8 mouse cellular contexts compared by ENCODE assay signal in genomic region chr14:103650413-103651101, GRCm38 (mm10). TPM values are rescaled to one million over a fixed set of nuclear protein-coding genes. Genes with fewer than 3 reads are reported as not detected.
DNase-seq lines count a peak whose midpoint lies in the region; ATAC-seq and TF ChIP-seq lines count a peak whose summit lies in the region.

No protein-coding gene starts in this region.

- DNase-seq in CD4-positive helper T cell, adult 2 months (ENCODE audit: low read depth, low spot score), result peak; percentile 86
- DNase-seq in adrenal gland, postnatal 36 days, result peak; percentile 30 to 71
- DNase-seq in embryonic facial prominence, embryonic 14.5 days (ENCODE audit: low spot score), result peak; percentile 78
- peak; percentile 27 for DNase-seq in heart, postnatal 4 days
- DNase-seq in layer of hippocampus, adult 8-10 months (ENCODE audit: low spot score in 2 of 2), result peak; percentile 51 to 59
- peak; percentile 76 for DNase-seq in testis, postnatal 14 days (ENCODE audit: low spot score)

- peak overlapping the region; percentile 67 for H3K27ac ChIP-seq in embryonic facial prominence, embryonic 14.5 days (replicated peaks; ENCODE audit: low read depth, low read length)
- peak overlapping the region; percentile 74 for H3K27ac ChIP-seq in lung, embryonic 15.5 days
- peak overlapping the region; percentile 84 for H3K27ac ChIP-seq in olfactory bulb, adult 2 months (ENCODE audit: insufficient read depth, low read depth, low read length)

- no peaks in the 10 kb centered on the region for H3K9me3 ChIP-seq in embryonic facial prominence, embryonic 14.5 days (ENCODE audit: control insufficient read depth, low read length)
- H3K9me3 ChIP-seq in lung, embryonic 15.5 days, result no peaks in the 10 kb centered on the region

- no peak for TF ChIP-seq POLR2A in olfactory bulb, adult 2 months (IDR thresholded peaks at IDR 0.05; ENCODE audit: insufficient read depth, low read depth, low read length)

- peaks cover 9% of the 10 kb centered on the region; the same call in 1 of the 2 replicates for H3K4me1 ChIP-seq in embryonic facial prominence, embryonic 14.5 days (ENCODE audit: control insufficient read depth, insufficient read depth, low read length)
- H3K4me1 ChIP-seq in lung, embryonic 15.5 days, result peaks cover 17% of the 10 kb centered on the region
- 0 out of 2 replicates have a peak, but pooled peaks cover 3% of the 10 kb centered on the region for H3K4me1 ChIP-seq in olfactory bulb, adult 2 months (ENCODE audit: control insufficient read depth, insufficient read depth, low read length)

- H3K27me3 ChIP-seq in embryonic facial prominence, embryonic 14.5 days (replicated peaks; ENCODE audit: control insufficient read depth, insufficient read depth, low read length), result peaks cover 36% of the 10 kb centered on the region
- H3K27me3 ChIP-seq in lung, embryonic 15.5 days, result peaks cover 51% of the 10 kb centered on the region

- peak; percentile 81 for ATAC-seq in embryonic facial prominence, embryonic 14.5 days (ENCODE audit: low read depth)
- peak; percentile 51 for ATAC-seq in lung, embryonic 15.5 days (ENCODE audit: borderline replicate concordance, extremely low read depth, low FRiP score, low TSS enrichment)

- H3K4me2 ChIP-seq in embryonic facial prominence, embryonic 14.5 days (ENCODE audit: low read depth, low read length), result peak overlapping the region; percentile 99
- peak overlapping the region; percentile 99 for H3K4me2 ChIP-seq in lung, embryonic 15.5 days

- WGBS in embryonic facial prominence, embryonic 14.5 days, result 1% methylated on average over 24 of the region's 67 CpGs
- WGBS in lung, embryonic 15.5 days, result under 1% methylated on average over 43 of the region's 67 CpGs
- WGBS in olfactory bulb, adult 2 months, result under 1% methylated on average over 67 of the region's 67 CpGs

- H3K4me3 ChIP-seq in embryonic facial prominence, embryonic 14.5 days (ENCODE audit: low read depth, low read length), result peak overlapping the region; percentile 76
- H3K4me3 ChIP-seq in lung, embryonic 15.5 days, result peak overlapping the region; percentile 68
- peak overlapping the region; percentile 97 for H3K4me3 ChIP-seq in olfactory bulb, adult 2 months (ENCODE audit: insufficient read depth, low read depth, low read length)

- peak overlapping the region; percentile 66 for H3K9ac ChIP-seq in embryonic facial prominence, embryonic 14.5 days (ENCODE audit: low read depth, low read length)
- peak overlapping the region; percentile 51 for H3K9ac ChIP-seq in lung, embryonic 15.5 days

- no peaks in the 10 kb centered on the region for H3K36me3 ChIP-seq in embryonic facial prominence, embryonic 14.5 days (ENCODE audit: control insufficient read depth, insufficient read depth, low read length)
- H3K36me3 ChIP-seq in lung, embryonic 15.5 days, result no peaks in the 10 kb centered on the region

- TF ChIP-seq CTCF in olfactory bulb, adult 2 months (IDR thresholded peaks at IDR 0.05; ENCODE audit: insufficient read depth, low read depth, low read length), result no peak

RNA-seq across cellular contexts. Expression of gene Slain1, which starts 0.5 kb away (rescaled TPM):
- 1 to 10 TPM; 2.0 to 2.3 TPM for total RNA-seq in adrenal gland, postnatal 36 days (2021)
- 2.7 and 3.1 TPM in 2 replicates for polyA plus RNA-seq in embryonic facial prominence, embryonic 14.5 days (2014; fragmentation: Nextera tagmentation; extraction: Ambion mirVana)
- under 1 TPM; 0.31 to 0.45 TPM for total RNA-seq in heart, postnatal 4 days (2021)
- total RNA-seq in layer of hippocampus, adult 8-10 months (2022), result 10 to 100 TPM; 53.3 to 59.5 (median 55.2) TPM
- polyA plus RNA-seq in lung, embryonic 15.5 days (2015; fragmentation: Nextera tagmentation; extraction: Ambion mirVana), result 1.9 and 2.4 TPM in 2 replicates
- not detected in 2 replicates for polyA plus RNA-seq in olfactory bulb, adult 2 months (2012; ENCODE audit: insufficient read depth, insufficient read length, low replicate concordance, missing spikeins)

Comparison
In these comparisons a context has a peak if more than half of its experiments do, and no peak if none do; other contexts are left out.
1. Peak in every context shown above with its lines: DNase-seq, ATAC-seq, H3K4me3 ChIP-seq and H3K27ac ChIP-seq.
2. DNase-seq: peak in every context shown above with its lines; median percentile 86 in CD4-positive helper T cell, adult 2 months; 78 in embryonic facial prominence, embryonic 14.5 days; 76 in testis, postnatal 14 days; 55 in layer of hippocampus, adult 8-10 months; 50 in adrenal gland, postnatal 36 days; 27 in heart, postnatal 4 days.
3. RNA of gene Slain1, which starts 0.5 kb away (total RNA-seq): 53.3 to 59.5 TPM in layer of hippocampus, adult 8-10 months; 2.0 to 2.3 TPM in adrenal gland, postnatal 36 days and 0.31 to 0.45 TPM in heart, postnatal 4 days; every median in the first group is over 10 times any median in the second.